Mouse (Mus musculus) small intestine, adult 2 months (tissue): ENCODE measurements around the gene Grxcr1.

ENCODE experiments used
- CTCF ChIP-seq: fragments of 200-500 bp; IDR thresholded peaks from 2 replicates; pipeline ENCODE4 v1.5.1; 2012; ENCODE audit warnings: low read depth, mild to moderate bottlenecking, control low read depth, inconsistent platforms, low read length, moderate library complexity, mixed read lengths; ENCODE audit not compliant: insufficient replicate concordance, insufficient read length; ENCODE audit errors: extremely low read depth
- POLR2A ChIP-seq: fragments of 200-500 bp; IDR thresholded peaks from 2 replicates; pipeline ENCODE4 v1.6.1; 2012; ENCODE audit warnings: low read depth, mild to moderate bottlenecking, control low read depth, inconsistent platforms, low read length, moderate library complexity

DNA sequence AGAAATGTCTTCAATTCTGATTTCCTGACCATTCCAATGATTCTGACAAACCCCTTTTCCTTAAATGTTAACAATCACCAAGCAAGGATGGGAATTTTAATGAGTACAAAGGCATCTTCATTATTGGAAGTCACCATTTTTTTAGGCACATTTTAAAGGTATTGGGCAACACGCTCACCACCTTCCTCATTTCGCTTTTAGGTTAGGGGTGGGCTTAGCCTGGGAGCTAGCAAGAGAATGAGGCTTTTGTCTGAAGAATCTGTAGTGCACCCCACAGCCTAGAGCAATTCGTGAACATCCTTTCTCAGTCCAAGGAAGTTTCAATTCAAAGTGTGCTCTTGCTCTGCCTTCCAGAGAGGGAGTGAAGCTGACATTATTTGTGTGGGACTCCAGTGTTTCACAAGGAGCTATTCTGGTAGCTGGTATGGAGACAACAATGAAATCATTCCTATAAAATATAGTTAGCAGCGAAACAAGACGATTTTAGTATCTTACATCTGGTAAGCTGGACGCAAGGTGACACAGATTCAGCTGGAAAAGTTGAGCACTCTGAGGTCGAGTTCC lies 55.0 kb downstream of the Grxcr1 start:
- no peak for TF ChIP-seq CTCF
- no peak for TF ChIP-seq POLR2A
